Mouse (Mus musculus): ENCODE results near the gene Bpi. TPM values are rescaled to one million over a fixed set of nuclear protein-coding genes. Genes with fewer than 3 reads are reported as not detected.
A peak's percentile ranks its signal among the peaks of the same experiment; 100 is the strongest.

Bpi gene
- polyA plus RNA-seq, 1 experiment from 2014 or later, result not detected

GRCm38 (mm10) chr2:158236698-158237097, 21.2 kb upstream of the Bpi start:
- DNase-seq (ENCODE audit: low spot score), result no peak
- H3K4me2 ChIP-seq (replicated peaks; ENCODE audit: low read depth, low read length), result no peak overlapping the region
- no peak for ATAC-seq
- no peak overlapping the region for H3K27ac ChIP-seq (ENCODE audit: low read length)
- TF ChIP-seq CTCF (IDR thresholded peaks at IDR 0.05) (no peak), EP300 (IDR thresholded peaks at IDR 0.05) (no peak)
- H3K27me3 ChIP-seq (replicated peaks; ENCODE audit: insufficient read depth, low read length), result no peaks in the 10 kb centered on the region
- no peaks in the 10 kb centered on the region for H3K4me1 ChIP-seq (ENCODE audit: insufficient read depth, low read depth, low read length)
- no peak overlapping the region for H3K4me3 ChIP-seq (ENCODE audit: low read depth, low read length)
- H3K9ac ChIP-seq (replicated peaks; ENCODE audit: low read depth), result no peak overlapping the region
- H3K9me3 ChIP-seq (ENCODE audit: low read length), result no peaks in the 10 kb centered on the region
- H3K36me3 ChIP-seq (ENCODE audit: insufficient read depth, low read length), result no peaks in the 10 kb centered on the region

- ATAC-seq (no peak), DNase-seq (ENCODE audit: low spot score) (no peak)
- H3K36me3 ChIP-seq (ENCODE audit: insufficient read depth, low read length), result no peaks in the 10 kb centered on the region
- no peaks in the 10 kb centered on the region for H3K27me3 ChIP-seq (replicated peaks; ENCODE audit: insufficient read depth, low read length)
- H3K4me1 ChIP-seq (ENCODE audit: insufficient read depth, low read depth, low read length), result no peaks in the 10 kb centered on the region
- TF ChIP-seq CTCF (IDR thresholded peaks at IDR 0.05) (no peak), EP300 (IDR thresholded peaks at IDR 0.05) (no peak)
- H3K9me3 ChIP-seq (ENCODE audit: low read length), result no peaks in the 10 kb centered on the region
- H3K4me3 ChIP-seq (ENCODE audit: low read depth, low read length), result no peak overlapping the region
- no peak overlapping the region for H3K27ac ChIP-seq (ENCODE audit: low read length)
- 88% methylated on average over 5 of the region's 5 CpGs for WGBS
- no peak overlapping the region for H3K9ac ChIP-seq (replicated peaks; ENCODE audit: low read depth)
- no peak overlapping the region for H3K4me2 ChIP-seq (replicated peaks; ENCODE audit: low read depth, low read length)
Measured at GRCm38 (mm10) chr2:158238101-158238500, 19.8 kb upstream of the Bpi start.

DNA sequence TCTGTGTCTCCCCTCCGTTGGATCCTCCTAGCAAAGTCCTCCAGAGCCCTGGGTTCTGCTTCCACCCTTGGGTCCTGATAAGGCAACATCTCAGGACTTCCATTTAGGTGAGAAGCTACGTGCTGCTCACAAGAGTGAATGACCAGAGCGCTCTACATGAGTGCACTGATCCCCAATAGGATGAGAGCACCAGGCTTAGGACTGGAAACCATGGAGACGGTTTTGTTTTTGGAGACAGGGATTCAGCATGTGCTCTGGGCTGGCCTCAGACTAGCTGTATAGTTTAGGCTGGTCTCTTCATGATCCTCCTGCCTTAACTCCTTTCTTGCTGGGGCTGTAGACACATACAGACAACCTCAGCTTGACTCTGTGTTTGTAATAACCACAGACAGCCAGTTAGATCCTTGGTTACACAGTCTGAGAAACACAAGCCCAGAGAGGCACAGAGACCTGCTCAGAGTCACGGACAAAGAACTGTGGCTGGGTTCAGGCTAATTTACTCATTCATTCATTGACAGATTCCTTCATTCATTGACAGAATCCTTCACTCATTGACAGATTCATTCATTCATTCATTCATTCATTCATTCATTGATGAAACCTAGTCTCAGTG, 16.7 kb upstream of the Bpi start:
- Histone ChIP-seq H3K27me3 (replicated peaks; ENCODE audit: insufficient read depth, low read length) (no peaks in the 10 kb centered on the region), H3K9me3 (ENCODE audit: low read length) (no peaks in the 10 kb centered on the region), H3K4me2 (replicated peaks; ENCODE audit: low read depth, low read length) (no peak overlapping the region), H3K36me3 (ENCODE audit: insufficient read depth, low read length) (no peaks in the 10 kb centered on the region), H3K9ac (replicated peaks; ENCODE audit: low read depth) (no peak overlapping the region), H3K4me3 (ENCODE audit: low read depth, low read length) (no peak overlapping the region), H3K4me1 (ENCODE audit: insufficient read depth, low read depth, low read length) (no peaks in the 10 kb centered on the region), H3K27ac (ENCODE audit: low read length) (no peak overlapping the region)
- no peak for ATAC-seq
- WGBS, result 72% methylated on average over 5 of the region's 5 CpGs
- DNase-seq (ENCODE audit: low spot score), result no peak
- no peak for TF ChIP-seq CTCF (IDR thresholded peaks at IDR 0.05)
- no peak for TF ChIP-seq EP300 (IDR thresholded peaks at IDR 0.05)

- Histone ChIP-seq H3K36me3 (ENCODE audit: insufficient read depth, low read length) (no peaks in the 10 kb centered on the region), H3K4me2 (replicated peaks; ENCODE audit: low read depth, low read length) (no peak overlapping the region), H3K9me3 (ENCODE audit: low read length) (no peaks in the 10 kb centered on the region), H3K4me1 (ENCODE audit: insufficient read depth, low read depth, low read length) (no peaks in the 10 kb centered on the region), H3K4me3 (ENCODE audit: low read depth, low read length) (no peak overlapping the region), H3K9ac (replicated peaks; ENCODE audit: low read depth) (no peak overlapping the region), H3K27me3 (replicated peaks; ENCODE audit: insufficient read depth, low read length) (no peaks in the 10 kb centered on the region), H3K27ac (ENCODE audit: low read length) (no peak overlapping the region)
- WGBS, result 62% methylated on average over 18 of the region's 18 CpGs
- DNase-seq (ENCODE audit: low spot score) (no peak), ATAC-seq (no peak)
- TF ChIP-seq EP300 (IDR thresholded peaks at IDR 0.05) (no peak), CTCF (IDR thresholded peaks at IDR 0.05) (no peak)
Measured at GRCm38 (mm10) chr2:158242170-158242896, 15.6 kb upstream of the Bpi start.

GRCm38 (mm10) chr2:158243129-158243870, 14.6 kb upstream of the Bpi start:
- peak; percentile 41 for ATAC-seq
- DNase-seq (ENCODE audit: low spot score), result peak; percentile 70
- no peak overlapping the region for H3K9ac ChIP-seq (replicated peaks; ENCODE audit: low read depth)
- no peak overlapping the region for H3K4me3 ChIP-seq (ENCODE audit: low read depth, low read length)
- no peaks in the 10 kb centered on the region for H3K9me3 ChIP-seq (ENCODE audit: low read length)
- no peaks in the 10 kb centered on the region; the same call in 1 of the 2 replicates for H3K4me1 ChIP-seq (ENCODE audit: insufficient read depth, low read depth, low read length)
- TF ChIP-seq EP300 (IDR thresholded peaks at IDR 0.05), result no peak
- no peak for TF ChIP-seq CTCF (IDR thresholded peaks at IDR 0.05)
- no peak overlapping the region for H3K27ac ChIP-seq (ENCODE audit: low read length)
- no peaks in the 10 kb centered on the region for H3K27me3 ChIP-seq (replicated peaks; ENCODE audit: insufficient read depth, low read length)
- no peak overlapping the region for H3K4me2 ChIP-seq (replicated peaks; ENCODE audit: low read depth, low read length)
- WGBS, result 55% methylated on average over 18 of the region's 18 CpGs
- H3K36me3 ChIP-seq (ENCODE audit: insufficient read depth, low read length), result no peaks in the 10 kb centered on the region

GRCm38 (mm10) chr2:158245072-158245817, 12.6 kb upstream of the Bpi start:
- Histone ChIP-seq H3K9ac (replicated peaks; ENCODE audit: low read depth) (no peak overlapping the region), H3K27ac (ENCODE audit: low read length) (no peak overlapping the region), H3K4me1 (ENCODE audit: insufficient read depth, low read depth, low read length) (no peaks in the 10 kb centered on the region; the same call in 1 of the 2 replicates), H3K27me3 (replicated peaks; ENCODE audit: insufficient read depth, low read length) (no peaks in the 10 kb centered on the region), H3K4me2 (replicated peaks; ENCODE audit: low read depth, low read length) (no peak overlapping the region), H3K9me3 (ENCODE audit: low read length) (no peaks in the 10 kb centered on the region), H3K36me3 (ENCODE audit: insufficient read depth, low read length) (no peaks in the 10 kb centered on the region), H3K4me3 (ENCODE audit: low read depth, low read length) (no peak overlapping the region)
- TF ChIP-seq CTCF (IDR thresholded peaks at IDR 0.05) (no peak), EP300 (IDR thresholded peaks at IDR 0.05) (no peak)
- ATAC-seq (no peak), DNase-seq (ENCODE audit: low spot score) (no peak)
- 80% methylated on average over 4 of the region's 4 CpGs for WGBS

Measured in lung, postnatal 0 days (tissue).